Mouse (Mus musculus) erythroid progenitor cell, adult 5-6 weeks (primary cell): ENCODE measurements at regions not wholly inside any gene's neighbourhood (a gene's known extent, or its start where the extent isn't known, plus 50 kb on each side); places are given as distances from the start of the nearest gene placed in this dataset.

Source experiments
- ATAC-seq: replicated peaks from 2 replicates; pipeline ENCODE4 v1.8.0; 2016; ENCODE audit warnings: moderate number of reproducible peaks, mild to moderate bottlenecking, moderate TSS enrichment, inconsistent platforms; ENCODE audit not compliant: poor library complexity, low FRiP score, severe bottlenecking

GRCm38 (mm10) chr15:81529002-81529401 lies 56.1 kb upstream of the Ep300 start:
- peak; percentile 50 for ATAC-seq

GRCm38 (mm10) chr15:81530493-81530892 lies 54.7 kb upstream of the Ep300 start:
- peak; percentile 96 for ATAC-seq

- no peak for ATAC-seq
Observed at GRCm38 (mm10) chr15:81534546-81534945, 50.6 kb upstream of the Ep300 start.
